Mouse (Mus musculus): ENCODE data around the gene Jmjd8.

DNA sequence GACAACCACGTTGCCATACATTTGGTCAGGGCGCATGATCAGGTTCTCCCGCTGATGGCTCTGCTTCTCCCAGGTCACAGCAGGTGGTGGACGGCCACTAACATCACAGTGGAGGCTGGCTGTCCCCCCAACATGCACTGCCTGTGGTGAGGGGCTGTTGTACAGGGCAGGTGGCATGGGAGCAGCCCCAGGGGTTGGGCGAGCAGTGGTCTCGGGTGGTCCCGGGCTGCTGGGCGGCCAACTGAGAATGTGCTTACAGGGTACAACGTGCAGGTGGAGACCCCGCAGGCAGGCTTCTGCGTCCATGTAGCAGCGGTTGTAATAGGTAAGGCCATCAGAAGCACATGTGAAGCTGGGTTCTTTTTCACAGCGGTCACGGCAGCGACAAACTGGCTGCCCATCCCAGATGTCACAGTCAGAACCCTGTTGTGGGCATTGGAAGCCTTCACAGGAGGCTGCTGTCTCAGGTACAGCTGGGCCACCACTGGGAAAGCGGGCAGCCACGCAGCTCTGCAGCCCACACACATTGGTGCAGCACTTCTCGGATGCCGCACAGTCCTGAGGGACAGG lies 50.0 kb downstream of the Jmjd8 start:
- TF ChIP-seq MYOD1 (IDR thresholded peaks at IDR 0.05; ENCODE audit: control insufficient read depth in 1 of 3, insufficient read length in 2 of 3, low read depth in 2 of 3) (no peak), SRF (IDR thresholded peaks at IDR 0.05; ENCODE audit: control insufficient read depth, insufficient read length, low read depth) (no peak), POLR2A (IDR thresholded peaks at IDR 0.05; ENCODE audit: insufficient read length, low read depth) (no peak), POLR2AphosphoS2 (IDR thresholded peaks at IDR 0.05; ENCODE audit: insufficient read length, low read depth) (peak; percentile 50), CEBPB (IDR thresholded peaks at IDR 0.05; ENCODE audit: insufficient read depth, poor library complexity, severe bottlenecking) (no peak), USF1 (IDR thresholded peaks at IDR 0.05; ENCODE audit: low read depth) (no peak), E2F4 (IDR thresholded peaks at IDR 0.05; ENCODE audit: insufficient read depth) (no peak), MYOG (IDR thresholded peaks at IDR 0.05; ENCODE audit: control insufficient read depth in 1 of 3, insufficient read depth in 1 of 3, insufficient read length in 2 of 3, low read depth in 2 of 3) (no peak), MAX (IDR thresholded peaks at IDR 0.05; ENCODE audit: low read depth) (no peak)

Data from myocyte (in vitro differentiated cells).